Mouse (Mus musculus): ENCODE measurements around the gene Rpl24.

Gene Rpl24

GRCm38 (mm10) chr16:55971735-55972615, 5.9 kb downstream of the Rpl24 start:
- DNase-seq (ENCODE audit: low spot score in 2 of 2) = no peak

DNA sequence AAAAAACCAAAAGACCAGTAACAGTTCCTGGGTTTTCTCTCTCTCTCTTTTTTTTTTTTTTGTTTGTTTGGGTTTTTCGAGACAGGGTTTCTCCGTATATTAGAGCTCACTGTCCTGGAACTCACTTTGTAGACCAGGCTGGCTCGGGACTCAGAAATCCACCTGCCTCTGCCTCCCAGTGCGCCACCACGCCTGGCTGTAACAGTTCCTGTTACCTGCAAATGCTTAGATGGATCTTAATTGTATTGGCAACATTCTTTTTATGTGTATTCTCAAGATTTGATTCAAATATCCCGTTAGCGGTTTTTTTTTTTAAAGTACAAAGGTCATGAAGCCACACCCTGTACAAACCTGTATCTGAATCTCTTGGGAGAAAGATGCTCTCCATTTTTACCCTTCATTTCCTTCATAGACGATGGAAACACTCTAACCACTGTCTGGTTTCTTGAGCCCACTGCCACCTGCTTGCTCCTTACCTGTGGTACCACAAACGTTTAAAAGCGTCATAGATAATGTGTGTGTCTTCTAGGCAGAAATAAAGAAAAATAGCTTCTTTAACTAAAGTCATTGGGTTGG, 6.6 kb downstream of the Rpl24 start:
- DNase-seq (ENCODE audit: low spot score in 2 of 2) = no peak

- DNase-seq (ENCODE audit: low spot score in 2 of 2) = peak; percentile 99 to 100
These were observed 7.6 kb downstream of the Rpl24 start, which contains the start of gene Zbtb11 for GRCm38 (mm10) chr16:55973431-55974255. Gene Zbtb11 (plus strand): TSS chr16:55973883.

DNA sequence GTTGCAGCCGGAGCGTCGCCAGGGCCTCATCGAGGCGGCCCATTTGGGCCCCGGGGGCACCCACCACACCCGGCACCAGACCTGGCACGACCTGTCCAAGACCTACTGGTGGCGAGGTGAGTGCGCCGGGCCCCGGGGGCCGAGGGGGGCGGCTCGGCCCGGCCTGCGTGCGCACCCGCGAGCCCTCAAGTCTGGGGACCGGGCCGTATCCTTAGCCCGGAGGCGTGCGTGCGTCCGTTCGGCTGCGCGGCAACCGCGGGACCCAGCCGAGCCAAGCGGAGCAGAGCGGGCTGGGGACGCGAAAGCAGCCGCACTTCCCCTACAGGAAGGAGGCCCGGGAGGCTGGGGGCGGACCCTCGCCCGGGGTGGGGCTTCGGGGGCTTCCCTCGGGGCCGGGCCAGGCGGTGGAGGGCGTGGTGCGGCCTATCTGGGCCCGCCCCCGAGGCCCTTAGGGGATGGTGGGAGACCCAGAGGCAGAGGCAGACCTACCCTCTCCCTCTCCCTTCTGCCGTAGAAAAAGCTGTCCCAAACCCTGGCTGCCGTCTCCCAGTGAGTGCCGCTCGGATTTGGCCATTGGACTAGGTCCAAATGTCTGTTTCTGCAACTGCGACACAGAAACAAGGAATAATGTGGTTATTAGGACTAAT, 8.3 kb downstream of the Rpl24 start:
- DNase-seq (ENCODE audit: low spot score in 2 of 2) = peak; percentile 83 to 90

GRCm38 (mm10) chr16:55974903-55975285, 8.8 kb downstream of the Rpl24 start:
- peak; percentile 36 to 37 for DNase-seq (ENCODE audit: low spot score in 2 of 2)

GRCm38 (mm10) chr16:55986001-55986400, 19.9 kb downstream of the Rpl24 start:
- DNase-seq (ENCODE audit: low spot score in 2 of 2) = no peak

DNA sequence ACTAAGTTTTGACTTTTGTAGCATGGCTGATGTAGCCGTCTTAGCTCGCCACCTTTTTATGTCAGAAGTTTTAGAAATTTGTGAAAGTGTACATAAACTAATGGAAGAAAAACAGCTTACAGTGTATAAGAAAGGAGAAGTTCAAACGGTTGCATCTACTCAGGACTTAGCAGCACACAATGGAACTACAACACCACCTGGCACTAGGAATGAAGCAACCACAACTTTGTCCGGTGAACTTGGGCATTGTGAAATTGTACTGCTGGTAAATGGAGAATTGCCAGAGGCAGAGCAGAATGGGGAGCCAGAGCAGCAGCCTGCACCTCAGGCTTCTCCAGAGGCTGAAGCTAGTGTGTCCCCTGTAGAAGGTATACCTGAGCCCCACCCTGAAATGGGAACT, 24.2 kb downstream of the Rpl24 start:
- DNase-seq (ENCODE audit: low spot score in 2 of 2) = no peak

DNA sequence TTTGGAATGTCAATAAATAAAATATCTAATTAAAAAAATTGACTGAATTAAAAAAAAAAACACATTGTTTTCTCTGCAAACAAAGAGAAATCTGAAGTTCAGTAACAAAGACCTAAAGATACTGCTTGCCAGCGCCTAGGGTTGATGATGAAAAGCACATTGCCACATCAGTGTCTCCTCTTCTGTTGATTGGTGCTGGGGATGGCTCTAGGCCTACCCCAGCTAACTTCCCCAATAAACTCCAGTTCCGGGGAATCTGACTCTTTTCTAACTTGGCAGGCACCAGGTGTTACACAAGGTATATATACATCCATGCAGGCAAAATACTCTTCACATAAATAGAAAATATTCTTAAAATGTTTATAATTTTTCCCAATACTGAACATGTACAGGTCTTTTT, 28.2 kb downstream of the Rpl24 start:
- DNase-seq (ENCODE audit: low spot score in 2 of 2) = no peak

GRCm38 (mm10) chr16:56006798-56007197, 40.7 kb downstream of the Rpl24 start:
- DNase-seq (ENCODE audit: low spot score in 2 of 2) = no peak

GRCm38 (mm10) chr16:56008862-56009261, 42.8 kb downstream of the Rpl24 start:
- DNase-seq (ENCODE audit: low spot score in 2 of 2) = no peak

DNA sequence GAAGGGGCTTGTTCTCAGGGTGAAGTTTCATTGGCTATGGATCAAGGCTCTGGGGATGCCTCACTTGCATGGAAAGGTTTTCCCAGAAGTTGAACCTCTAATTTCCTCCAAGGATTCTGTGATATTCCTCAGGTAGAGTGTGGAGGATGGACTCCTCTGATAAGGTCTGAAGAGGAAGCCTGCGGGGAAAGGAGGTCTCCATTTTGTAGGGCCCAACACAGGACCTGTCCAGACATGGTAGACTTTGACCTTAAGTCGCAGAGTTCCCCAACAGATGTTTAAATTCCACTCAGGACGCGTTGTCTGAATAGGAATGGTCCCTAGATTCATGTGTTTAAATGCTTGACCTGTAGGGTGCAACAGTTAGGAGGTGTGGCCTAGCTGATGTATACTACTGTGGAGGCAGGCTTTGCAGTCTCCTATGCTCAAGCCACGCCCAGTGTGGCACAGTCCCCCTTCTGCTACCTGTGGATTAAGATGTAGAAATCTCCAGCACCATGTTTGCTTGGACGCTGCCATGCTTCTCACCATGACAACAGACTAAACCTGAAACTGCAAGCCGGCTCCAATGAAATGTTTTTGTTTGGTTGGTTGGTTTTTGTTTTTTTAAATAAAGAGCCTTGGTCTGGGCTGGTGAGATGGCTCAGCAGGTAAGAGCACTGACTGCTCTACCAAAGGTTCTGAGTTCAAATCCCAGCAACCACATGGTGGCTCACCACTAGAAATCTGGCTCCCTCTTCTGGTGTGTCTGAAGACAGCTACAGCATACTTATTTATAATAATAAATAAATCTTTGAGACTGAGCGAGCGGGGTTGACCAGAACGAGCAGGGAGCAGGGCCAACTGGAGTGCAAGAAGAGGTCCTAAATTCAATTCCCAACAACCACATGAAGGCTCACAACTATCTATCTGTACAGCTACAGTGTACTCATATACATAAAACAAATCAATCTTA, 47.0 kb downstream of the Rpl24 start:
- no peak for DNase-seq (ENCODE audit: low spot score in 2 of 2)

DNA sequence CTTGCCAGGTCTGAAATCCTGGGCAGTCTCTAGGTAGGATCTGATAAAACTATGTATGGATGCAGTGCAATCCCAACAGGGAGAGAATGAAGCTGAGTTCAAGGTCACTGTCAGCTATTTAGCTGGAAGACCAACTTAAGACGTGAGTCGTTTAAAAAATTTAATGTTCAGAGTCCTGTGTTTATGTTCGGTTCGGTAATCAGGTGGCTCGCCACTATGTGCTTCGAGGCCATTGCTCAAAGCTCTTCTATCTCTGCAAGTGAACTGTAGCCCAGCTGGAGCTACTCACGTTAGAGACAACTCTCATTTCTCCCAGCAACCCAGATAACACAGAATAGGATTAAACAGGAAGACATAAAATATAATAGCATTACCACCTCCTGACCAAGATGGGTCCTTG, 48.0 kb downstream of the Rpl24 start:
- DNase-seq (ENCODE audit: low spot score in 2 of 2) = no peak

- no peak for DNase-seq (ENCODE audit: low spot score in 2 of 2)
These were observed 53.6 kb downstream of the Rpl24 start for GRCm38 (mm10) chr16:56019660-56020059.

All from natural killer cell, adult 2 months (primary cell).